Mouse (Mus musculus) frontal cortex, postnatal 10 days (tissue): ENCODE results near the gene Pip4p1.
"Not testable (repeated sequence)": the region's sequence is repeated elsewhere in the genome, so short reads cannot be mapped to it uniquely, and the experiment has no call there.

ENCODE experiments used
- DNase-seq, 2 experiments: peaks; one replicate each; pipeline ENCODE4 v3.0.0; 2022; ENCODE audit warnings: low spot score in 2 of 2, mixed read lengths in 1 of 2

Pip4p1 gene

DNA sequence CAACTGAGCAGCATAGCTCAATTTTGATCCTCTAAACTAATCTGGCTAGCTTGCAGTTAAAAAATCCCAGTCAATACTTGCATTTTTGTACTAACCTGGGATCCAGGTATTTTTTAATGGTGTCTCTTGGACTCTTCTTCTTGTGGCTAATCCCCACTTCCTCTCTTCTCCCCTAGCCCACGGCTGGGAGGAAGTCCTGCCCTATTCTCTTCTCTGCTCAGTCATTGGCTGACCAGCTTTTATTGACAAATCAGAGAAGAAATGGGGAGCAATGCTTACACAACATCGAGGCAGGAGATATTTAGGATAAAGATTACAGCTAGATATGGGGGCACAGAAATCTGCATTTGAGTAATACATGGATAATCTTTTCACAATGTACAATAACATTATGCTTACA, 8.3 kb upstream of the Pip4p1 start:
- DNase-seq: no peak

DNA sequence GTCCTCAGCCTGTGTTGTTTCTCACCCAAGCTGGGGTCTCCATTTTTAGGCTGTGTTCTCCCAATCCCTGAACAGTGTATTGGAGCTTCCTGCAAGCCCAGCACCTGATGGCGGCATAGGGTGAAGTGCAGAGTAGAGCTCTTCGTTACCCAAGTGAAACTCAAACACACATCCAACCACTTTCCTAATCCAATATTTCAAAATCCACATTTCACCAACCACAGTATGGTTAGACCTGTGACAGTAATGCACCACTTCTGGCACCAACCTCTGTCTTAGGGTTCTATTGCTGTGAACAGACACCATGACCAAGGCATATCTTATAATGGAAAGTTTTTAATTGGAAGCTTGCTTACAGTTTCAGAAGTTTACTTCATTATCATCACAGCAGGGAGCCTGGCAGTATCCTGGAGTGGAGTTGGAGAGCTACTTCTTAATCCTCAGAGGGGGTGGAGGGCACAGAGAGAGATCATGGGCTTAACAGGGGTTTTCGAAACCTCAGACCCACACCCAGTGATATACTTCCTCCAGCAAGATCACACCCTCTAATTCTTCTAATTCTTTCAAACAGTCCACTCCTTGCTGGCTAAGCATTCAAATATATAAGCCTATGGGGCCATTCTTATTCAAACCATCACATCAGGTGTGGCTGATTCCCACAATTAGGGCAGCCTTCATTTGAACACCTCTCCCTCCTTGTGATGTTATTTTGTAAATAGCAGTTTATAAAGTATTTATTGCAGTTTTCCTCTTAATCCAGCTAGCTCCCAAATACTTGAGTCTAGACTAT, 7.7 kb upstream of the Pip4p1 start:
- no peak for DNase-seq

DNA sequence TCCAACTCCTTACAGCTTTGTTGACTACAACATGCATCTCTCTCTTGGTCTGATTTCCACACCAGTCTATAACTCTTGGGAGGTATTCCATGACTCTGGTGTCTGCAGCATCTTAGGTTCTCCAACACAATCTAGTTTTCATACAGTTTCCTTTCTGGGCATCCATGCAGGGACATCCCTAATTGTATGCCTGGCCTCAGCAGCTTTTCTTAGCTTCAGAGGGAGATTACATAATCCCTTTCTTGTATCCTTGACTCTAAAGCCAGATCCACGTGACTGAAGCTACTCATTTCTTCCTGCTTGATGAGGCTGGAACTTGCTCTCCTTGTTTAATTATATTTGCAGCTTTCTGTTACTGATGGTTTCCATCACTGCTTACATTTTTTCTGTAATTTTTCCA, 6.0 kb upstream of the Pip4p1 start:
- DNase-seq: no peak

DNA sequence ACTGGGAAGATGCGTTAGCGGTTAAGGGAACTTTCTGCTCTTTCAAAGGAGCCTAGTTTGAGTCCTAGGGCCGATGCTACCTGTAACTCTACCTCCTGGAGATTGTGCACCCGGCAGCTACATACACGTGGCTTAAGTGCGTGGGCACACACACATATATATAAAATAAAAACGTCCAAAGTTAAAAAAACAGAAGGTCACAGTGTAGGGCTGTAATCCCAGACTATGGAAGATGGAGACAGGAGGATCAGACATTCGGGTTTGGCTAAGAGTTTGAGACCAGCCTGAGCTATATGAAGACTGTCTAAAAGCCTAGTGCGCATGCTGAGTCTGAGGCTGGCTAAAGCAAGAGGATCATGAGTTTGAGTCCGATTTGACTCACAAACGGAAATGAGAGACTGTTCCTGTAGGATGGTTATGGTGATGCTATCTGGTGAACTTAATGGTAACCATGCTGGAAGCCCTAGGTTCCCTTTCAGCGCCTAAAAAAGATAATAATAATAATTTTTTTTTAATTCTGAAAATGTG, 901 bp upstream of the Pip4p1 start:
- DNase-seq: no peak

DNA sequence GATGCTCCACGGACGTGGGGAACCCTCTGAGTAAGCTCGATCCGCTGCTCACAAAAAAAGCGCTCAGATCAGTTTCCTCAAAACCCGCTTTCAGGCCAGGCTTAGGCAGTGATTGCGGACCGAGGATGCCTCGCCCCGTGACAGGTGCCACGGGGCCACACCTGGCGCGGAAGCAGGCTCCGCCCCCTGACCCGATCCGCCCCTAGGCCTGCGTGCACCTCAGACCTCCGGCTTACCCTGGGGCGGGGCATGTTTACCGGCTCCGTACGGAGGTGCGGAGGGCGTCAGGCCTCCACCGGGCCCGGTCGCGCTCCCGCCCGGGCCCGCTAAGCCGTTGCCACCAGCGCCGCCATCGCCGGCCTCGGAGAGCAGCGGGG, 291 bp downstream of the Pip4p1 start:
- peak in 1 of 2 experiments; percentile 56 for DNase-seq

DNA sequence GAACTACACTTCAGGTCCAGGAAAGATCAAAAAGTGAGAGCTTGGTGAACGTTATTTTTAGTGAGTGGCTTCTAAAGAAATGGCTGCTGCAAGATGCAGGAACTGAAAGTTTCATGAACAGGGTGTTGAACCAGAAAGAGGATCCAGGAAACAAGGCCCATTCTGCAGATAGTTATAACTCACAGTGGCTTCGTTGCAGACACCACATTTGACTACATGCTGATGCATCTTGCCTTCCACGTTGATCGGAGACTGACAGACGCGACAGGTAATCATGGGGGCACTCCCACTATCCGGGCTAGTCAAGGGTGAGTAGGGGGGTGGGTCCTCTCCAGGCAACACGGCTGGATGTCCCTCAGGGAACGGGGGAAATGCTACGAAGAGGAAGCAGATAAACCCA, 705 bp downstream of the Pip4p1 start:
- no peak for DNase-seq

DNA sequence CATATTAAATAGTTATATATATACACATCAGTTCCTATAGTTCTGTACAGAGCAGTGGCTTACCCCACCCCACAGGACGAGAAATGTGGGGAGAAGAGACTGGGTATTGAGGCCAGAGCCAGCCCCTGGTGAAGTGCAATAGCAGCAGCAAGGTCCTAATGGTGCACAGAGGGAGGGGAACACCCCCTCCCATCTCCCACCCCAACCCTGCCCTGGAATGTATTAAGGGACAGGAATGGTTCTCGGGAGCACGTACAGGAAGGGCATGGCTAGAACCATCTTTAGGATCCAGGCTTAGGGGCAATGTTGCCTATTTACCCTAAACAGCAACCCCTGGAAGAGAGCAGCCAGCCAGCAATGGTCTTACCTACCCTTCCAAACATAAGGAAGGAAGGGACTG, 3.3 kb downstream of the Pip4p1 start:
- DNase-seq: no peak

DNA sequence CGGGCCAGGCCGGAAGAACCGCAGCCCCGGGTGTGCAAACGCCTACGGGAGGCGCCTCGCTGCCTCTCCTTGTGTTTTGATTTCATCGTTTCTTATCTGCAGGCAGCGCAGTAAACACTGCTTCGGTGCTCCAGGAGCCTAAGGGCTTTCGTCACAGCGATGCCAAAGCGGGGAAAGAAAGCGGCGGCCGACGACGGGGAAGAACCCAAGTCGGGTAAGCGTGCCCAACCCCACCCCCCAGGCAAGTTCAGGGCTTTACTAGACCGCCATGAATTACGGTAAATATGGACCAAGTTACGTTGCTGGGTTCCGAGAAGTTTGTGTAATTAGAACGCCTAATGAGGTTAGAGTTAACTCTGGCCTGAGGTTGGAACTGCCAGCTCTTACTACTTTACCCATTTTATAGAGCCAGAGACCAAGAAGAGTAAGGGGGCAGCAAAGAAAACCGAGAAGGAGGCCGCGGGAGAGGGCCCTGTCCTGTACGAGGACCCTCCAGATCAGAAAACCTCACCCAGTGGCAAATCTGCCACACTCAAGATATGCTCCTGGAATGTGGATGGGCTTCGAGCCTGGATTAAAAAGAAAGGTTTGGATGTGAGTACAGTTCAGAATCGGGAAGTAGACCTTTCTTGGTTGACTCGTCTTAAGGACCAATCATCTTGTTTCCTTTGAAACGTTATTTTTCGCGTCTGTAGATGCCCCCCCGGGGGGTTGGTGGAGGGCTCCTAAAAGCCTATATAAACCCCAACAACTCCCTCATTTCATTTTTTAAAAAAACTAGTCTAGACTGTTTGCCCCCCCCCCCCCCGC, 5.3 kb downstream of the Pip4p1 start:
- no peak for DNase-seq

DNA sequence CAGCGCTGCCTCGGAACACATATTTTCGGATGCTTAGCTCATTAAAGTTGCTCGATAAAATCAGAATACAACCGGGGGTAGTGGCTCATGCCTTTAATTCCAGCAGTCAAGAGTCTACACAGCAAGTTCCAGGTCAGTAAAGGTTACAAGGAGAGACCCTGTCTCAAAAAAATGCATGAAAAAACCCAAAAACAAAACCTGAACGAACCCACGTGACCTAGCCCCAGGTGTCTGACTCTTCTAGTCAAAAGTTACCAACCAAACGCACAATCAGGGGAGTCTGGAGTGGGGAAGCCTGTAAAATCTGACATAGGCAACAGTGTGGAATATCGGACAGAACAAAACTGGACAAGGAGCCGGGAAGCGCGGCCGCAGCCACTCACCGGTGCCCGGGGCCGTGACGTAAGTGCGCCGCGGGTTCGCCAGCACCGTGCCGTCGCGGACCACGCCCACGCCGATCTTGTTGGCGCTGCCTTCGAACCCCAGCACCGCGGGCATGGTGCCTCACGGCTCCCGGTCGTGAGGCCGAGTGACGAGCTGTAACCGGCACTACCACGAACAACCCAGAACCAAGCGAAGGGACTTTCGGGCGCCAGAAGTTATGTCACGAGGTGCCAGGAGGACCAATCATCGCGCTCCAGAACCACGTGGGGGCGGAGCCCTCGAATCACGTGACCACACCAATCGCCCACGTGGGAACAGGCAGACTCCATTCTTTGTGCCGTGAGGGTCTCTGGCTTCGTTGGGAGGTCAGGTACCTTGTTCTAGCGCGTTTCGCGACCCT, 6.2 kb downstream of the Pip4p1 start, which contains the start of the genes Osgep and Apex1:
TSS of gene Osgep (minus strand) at position 613 of the 784 bp plus-strand sequence.
TSS of gene Apex1 (plus strand) at position 688 of the 784 bp plus-strand sequence.
- DNase-seq: peak; percentile 96 to 97

DNA sequence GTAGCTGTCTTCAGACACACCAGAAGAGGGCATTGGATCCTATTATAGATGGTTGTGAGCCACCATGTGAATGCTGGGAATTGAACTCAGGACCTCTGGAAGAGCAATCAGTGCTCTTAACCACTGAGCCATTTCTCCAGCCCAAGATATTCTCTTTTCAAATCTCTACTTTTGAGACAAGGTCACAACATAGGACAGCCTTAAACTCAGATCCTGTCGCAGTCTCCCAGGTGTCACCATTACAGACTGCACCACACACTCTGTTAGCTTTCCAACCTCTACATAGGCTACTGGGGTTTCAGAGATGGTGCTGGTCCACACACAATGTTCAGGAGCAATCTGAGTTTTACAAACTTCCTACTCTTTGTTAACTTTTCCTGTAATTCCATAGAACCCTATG, 7.2 kb downstream of the Pip4p1 start:
- DNase-seq: not testable (repeated sequence)

DNA sequence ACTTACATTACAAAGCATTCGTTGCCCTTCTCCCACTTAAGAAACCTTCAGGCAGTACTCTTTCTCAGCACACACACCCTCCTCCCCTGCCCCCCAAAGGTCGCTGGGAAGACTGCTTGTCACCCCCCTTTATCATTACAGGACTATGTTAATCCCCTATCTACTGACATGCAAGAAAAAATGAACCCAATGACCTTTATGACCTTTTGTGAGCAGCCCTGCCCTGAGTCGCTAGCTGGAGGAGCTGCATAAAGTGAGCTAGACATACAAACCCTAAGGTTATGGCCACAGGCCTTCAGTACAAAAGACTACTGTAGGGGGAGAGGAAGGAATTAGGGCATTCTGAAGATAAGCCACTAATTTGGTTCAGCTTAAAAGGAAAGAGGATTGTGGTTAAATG, 19.3 kb downstream of the Pip4p1 start:
- no peak for DNase-seq

DNA sequence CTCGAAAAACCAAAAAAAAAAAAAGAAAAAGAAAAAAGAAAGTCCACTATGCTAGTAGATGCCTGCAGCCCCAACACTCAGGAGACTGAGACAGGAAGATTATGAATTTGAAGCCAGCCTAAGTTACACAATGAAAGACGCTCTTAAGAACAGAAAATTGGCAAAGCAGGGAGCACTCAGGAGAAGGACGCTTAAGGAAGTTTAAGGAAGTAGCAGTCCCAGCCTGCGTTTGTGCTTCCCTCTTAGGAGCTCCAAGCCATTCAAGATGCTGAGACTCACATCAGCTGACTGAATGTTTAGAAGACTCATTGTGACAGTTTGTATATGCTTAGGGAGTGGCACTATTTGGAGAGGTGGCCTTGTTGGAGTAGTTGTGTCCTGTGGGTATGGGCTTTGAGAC, 22.5 kb downstream of the Pip4p1 start:
- no peak for DNase-seq

DNA sequence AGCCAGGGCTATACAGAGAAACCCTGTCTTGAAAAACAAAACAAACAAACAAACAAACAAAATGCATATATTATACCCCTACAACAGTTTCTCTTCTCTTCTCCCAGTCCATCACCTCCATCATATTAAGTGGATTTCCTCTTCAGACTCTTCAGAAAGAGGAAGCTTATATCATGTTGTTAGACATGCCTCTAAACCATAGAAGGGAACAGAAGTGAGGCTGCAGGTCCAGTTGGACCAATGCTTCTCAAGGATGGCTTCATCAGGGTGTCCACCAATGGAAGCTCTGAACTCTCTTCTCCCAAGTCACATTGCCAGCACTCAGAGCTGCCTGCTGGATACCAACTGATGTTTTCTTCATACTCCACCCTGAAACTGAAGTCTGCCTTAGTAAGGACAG, 25.3 kb downstream of the Pip4p1 start:
- not testable (repeated sequence) for DNase-seq

DNA sequence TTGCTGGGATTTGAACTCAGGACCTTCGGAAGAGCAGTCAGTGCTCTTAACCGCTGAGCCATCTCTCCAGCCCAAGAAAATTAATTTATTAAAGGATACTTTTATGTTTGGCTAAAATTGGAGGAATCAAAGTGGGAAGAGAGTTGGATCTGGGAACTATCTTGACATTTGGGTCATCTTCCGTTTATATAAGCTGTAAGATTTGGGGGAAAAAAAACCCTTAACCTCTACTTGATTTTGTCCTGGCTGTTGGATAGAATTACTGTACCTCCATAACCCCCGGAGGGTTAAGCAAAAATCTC, 25.9 kb downstream of the Pip4p1 start:
- no peak for DNase-seq

DNA sequence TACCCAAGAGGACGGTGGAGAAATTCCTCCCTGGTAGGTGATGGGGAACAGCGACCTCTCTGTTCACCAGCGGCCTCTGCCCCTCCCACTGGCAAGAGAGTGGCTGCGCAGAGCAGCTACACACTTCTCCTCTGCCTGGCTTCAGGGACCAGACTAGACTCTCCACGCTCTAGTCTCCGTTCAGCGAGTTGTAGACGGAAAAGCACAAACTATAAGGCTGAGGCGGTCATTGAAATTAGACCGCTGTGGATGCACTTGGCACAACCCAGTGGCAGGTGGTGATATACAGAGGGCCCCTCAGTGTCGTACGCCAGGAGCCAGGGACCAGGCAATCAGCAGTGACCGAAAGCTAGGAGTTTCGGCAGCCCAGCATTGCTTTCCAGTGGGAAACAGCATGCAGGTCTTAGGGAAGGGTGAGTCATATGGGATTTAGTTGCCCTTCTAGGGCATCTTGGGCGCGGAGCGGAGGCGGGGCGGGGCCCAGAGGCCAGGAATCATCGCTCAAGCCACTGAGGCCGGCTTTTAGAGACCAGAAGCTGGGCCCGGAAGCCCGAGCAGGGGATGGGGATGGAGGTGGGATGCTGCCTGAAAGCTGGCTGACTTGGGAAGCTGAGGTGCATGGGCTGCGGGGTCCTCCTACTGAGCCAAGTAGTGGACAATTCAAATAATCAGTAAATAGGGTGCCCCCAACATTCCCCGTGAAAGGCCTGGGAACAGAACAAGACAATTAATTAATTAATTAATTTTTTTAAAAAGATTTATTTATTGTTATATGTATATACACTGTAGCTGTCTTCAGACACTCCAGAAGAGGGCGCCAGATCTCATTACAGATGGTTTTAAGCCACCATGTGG, 26.5 kb downstream of the Pip4p1 start:
- no peak for DNase-seq

DNA sequence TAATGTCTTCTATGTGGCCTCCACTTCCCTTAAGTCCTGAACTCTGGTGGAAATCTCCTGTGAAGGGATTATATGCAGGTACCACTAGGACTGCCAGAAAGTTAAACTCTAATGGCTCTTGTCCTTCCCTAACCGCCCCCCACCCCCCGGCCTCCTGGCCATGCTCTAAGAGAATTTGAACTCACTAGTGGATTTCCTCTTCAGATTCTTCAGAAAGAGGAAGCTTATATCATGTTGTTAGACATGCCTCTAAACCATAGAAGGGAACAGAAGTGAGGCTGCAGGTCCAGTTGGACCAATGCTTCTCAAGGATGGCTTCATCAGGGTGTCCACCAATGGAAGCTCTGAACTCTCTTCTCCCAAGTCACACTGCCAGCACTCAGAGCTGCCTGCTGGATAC, 32.7 kb downstream of the Pip4p1 start:
- not testable (repeated sequence) for DNase-seq

DNA sequence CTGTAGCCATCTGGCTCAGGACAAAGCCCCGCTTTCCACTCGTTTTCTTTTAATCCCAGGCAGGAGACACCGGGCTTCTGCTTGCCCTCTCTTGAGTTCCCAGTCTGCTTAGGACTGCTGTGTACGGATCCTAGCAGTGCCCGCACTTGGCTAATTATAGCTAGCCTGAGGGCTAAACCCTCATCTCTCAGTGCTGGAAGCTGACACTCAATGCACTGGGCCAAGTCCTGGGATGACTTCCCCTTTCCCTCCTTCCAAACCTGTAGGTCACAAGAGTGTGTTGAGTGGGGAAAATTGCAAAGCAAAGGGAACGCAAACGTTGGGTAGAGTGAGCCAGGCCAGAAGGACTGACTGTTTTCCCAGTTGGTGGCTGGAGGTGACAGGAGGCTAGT, 33.3 kb downstream of the Pip4p1 start, which contains the start of gene Klhl33:
TSS of gene Klhl33 (minus strand) at position 134 of the 392 bp plus-strand sequence.
- no peak for DNase-seq

DNA sequence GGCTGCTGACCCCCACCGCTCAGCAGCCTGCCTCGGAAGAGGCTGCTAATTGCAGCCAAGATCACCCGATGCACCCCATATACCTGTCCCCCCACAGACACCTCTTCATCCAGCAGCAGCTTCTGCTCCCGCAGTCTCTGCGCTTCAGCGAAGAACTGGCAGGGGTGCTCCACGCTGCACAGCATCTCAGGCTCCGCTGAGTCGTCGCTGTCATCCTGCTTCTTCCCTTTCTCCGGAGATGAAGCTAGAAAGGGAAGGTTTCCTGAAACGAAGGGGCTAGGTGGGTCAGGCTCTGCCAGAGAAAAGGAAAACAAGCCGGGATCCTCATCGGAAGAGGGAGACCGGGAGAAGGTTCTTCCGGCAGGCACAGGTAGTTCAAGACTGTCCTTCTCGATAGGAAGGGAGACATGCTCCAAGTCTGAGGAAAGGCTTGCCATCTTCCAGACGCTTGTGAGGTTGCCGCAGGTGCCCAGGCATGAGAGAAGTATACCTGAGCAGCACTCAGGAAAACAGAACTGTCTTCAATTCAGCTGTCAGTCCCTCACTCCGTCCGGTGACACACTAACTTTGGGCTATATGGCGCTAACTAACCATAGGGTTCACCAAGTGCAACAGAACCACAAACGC, 33.8 kb downstream of the Pip4p1 start:
- DNase-seq: peak in 1 of 2 experiments; percentile 28

DNA sequence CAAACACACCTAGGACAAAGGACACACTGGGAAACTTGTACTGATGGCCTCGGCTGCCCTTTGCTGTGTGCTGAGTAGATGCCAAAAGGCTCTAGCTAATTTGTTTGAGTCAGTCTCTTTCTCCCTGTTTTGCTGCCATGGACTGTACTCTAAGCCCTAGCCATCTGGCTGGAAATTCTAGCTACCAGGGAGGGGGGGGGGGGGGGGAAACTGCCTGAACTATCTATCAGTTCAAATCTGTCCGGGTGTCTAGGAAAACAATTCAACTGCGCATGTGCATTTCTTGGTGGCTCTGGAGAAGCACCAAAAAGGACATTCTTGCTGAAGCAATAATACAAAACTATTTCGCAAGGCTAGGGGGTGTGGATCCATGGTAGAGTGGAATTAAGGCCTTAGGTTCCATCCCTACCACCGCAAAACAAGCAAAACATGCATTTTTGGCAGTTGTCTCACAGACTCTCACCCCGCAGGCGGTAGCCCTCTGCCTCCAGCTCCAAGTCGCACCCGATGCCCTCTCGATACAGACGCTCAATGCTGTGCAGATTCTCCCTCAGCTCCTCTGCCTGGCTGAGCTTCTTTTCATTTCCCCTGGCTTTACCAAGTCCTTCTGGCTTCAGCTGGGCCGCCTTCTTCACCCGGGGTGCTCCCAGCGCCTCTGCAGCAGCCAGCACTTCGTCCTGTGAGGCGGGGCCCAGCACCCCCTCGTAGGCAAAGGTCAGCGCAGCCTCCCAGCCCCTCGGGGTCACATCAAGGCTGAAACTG, 34.5 kb downstream of the Pip4p1 start:
- DNase-seq: no peak

DNA sequence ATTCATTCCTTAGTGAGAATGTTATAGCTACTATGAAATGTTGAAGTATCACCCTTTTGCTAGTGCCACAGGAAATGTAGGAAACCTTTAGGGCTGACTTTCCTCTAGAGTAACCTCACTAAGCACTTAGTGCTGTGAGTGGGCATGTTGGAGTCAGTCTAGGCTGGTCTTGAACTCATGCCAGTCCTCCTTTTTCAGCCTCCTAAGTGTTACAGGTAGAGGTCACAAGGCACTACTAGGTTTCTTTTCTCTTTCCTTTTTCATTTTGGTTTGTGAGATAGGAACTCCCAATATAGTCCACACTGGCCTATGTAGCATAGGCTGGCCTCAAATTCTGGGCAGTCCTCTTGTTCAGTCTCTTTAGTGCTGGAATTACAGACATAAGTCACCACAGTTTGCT, 35.2 kb downstream of the Pip4p1 start:
- DNase-seq: no peak
